Mouse (Mus musculus) intestine, embryonic 15.5 days (tissue): ENCODE results near the gene Tsc22d2. TPM values are rescaled to one million over a fixed set of nuclear protein-coding genes. Genes with fewer than 3 reads are reported as not detected.

ENCODE experiments used
- ATAC-seq: fragments of 200-750 bp; cut with Nextera tagmentation; 2 replicates; pipeline ENCODE4 v1.8.0; 2017; ENCODE audit warnings: moderate TSS enrichment, moderate library complexity
- H3K27ac ChIP-seq: fragments of 300-500 bp; sonication (generic); 2 replicates; pipeline ENCODE4 v1.5.1; 2015; ENCODE audit warnings: mild to moderate bottlenecking, inconsistent platforms
- H3K27me3 ChIP-seq: fragments of 300-500 bp; sonication (generic); replicated peaks from 2 replicates; pipeline ENCODE4 v1.6.1; 2015; ENCODE audit warnings: inconsistent platforms
- H3K36me3 ChIP-seq: fragments of 300-500 bp; sonication (generic); 2 replicates; pipeline ENCODE4 v1.6.1; 2015; ENCODE audit warnings: inconsistent platforms
- H3K4me1 ChIP-seq: fragments of 300-500 bp; sonication (generic); replicated peaks from 2 replicates; pipeline ENCODE4 v1.6.1; 2015; ENCODE audit warnings: inconsistent platforms
- H3K4me2 ChIP-seq: fragments of 300-500 bp; sonication (generic); replicated peaks from 2 replicates; pipeline ENCODE4 v1.6.1; 2015; ENCODE audit warnings: mild to moderate bottlenecking, inconsistent platforms
- H3K4me3 ChIP-seq: fragments of 300-500 bp; sonication (generic); replicated peaks from 2 replicates; pipeline ENCODE4 v1.5.1; 2015; ENCODE audit warnings: inconsistent platforms
- H3K9ac ChIP-seq: fragments of 300-500 bp; sonication (generic); 2 replicates; pipeline ENCODE4 v1.6.1; 2015; ENCODE audit warnings: inconsistent platforms
- H3K9me3 ChIP-seq: fragments of 300-500 bp; sonication (generic); 2 replicates; pipeline ENCODE4 v1.6.1; 2016; ENCODE audit warnings: inconsistent platforms
- WGBS: fragments of 180-500 bp; shearing (Covaris S2); methylation state at CpG from one replicate; pipeline ENCODE4 v1.1.7; 2015; 5-methylcytosine and 5-hydroxymethylcytosine counted together
- polyA plus RNA-seq: library from polyadenylated mRNA; unstranded; fragments of >200 nt; fragmentation: Nextera tagmentation; extraction: Ambion mirVana; gene quantifications from 2 replicates; pipeline ENCODE4 v1.2.1, GENCODE M21; 2015

The Tsc22d2 gene
- polyA plus RNA-seq, 1 experiment from 2014 or later: 10.9 TPM

GRCm38 (mm10) chr3:58503720-58504333 lies 89.3 kb downstream of the Tsc22d2 start:
- H3K4me1 ChIP-seq: no peaks in the 10 kb centered on the region
- no peak for ATAC-seq
- WGBS: 70% methylated on average over 3 of the region's 3 CpGs
- no peak overlapping the region for H3K4me3 ChIP-seq
- no peak overlapping the region for H3K9ac ChIP-seq
- no peak overlapping the region for H3K4me2 ChIP-seq
- H3K27me3 ChIP-seq: no peaks in the 10 kb centered on the region
- H3K36me3 ChIP-seq: no peaks in the 10 kb centered on the region
- no peaks in the 10 kb centered on the region for H3K9me3 ChIP-seq
- no peak overlapping the region for H3K27ac ChIP-seq

- H3K9me3 ChIP-seq: no peaks in the 10 kb centered on the region
- no peak overlapping the region for H3K4me3 ChIP-seq
- H3K36me3 ChIP-seq: no peaks in the 10 kb centered on the region
- no peak overlapping the region for H3K9ac ChIP-seq
- no peaks in the 10 kb centered on the region for H3K4me1 ChIP-seq
- ATAC-seq: no peak
- H3K27ac ChIP-seq: no peak overlapping the region
- H3K27me3 ChIP-seq: no peaks in the 10 kb centered on the region
- no peak overlapping the region for H3K4me2 ChIP-seq
Measured at GRCm38 (mm10) chr3:58504676-58505075, 90.2 kb downstream of the Tsc22d2 start.

GRCm38 (mm10) chr3:58508020-58508750 lies 93.7 kb downstream of the Tsc22d2 start:
- Histone ChIP-seq H3K4me3 (no peak overlapping the region), H3K9ac (no peak overlapping the region), H3K27me3 (no peaks in the 10 kb centered on the region), H3K36me3 (no peaks in the 10 kb centered on the region), H3K9me3 (no peaks in the 10 kb centered on the region), H3K4me2 (no peak overlapping the region), H3K27ac (no peak overlapping the region), H3K4me1 (no peaks in the 10 kb centered on the region)
- 80% methylated on average over 7 of the region's 7 CpGs for WGBS
- ATAC-seq: no peak

GRCm38 (mm10) chr3:58511581-58511980 lies 97.1 kb downstream of the Tsc22d2 start:
- H3K4me1 ChIP-seq: no peaks in the 10 kb centered on the region
- no peak overlapping the region for H3K9ac ChIP-seq
- H3K4me3 ChIP-seq: no peak overlapping the region
- H3K27me3 ChIP-seq: no peaks in the 10 kb centered on the region
- no peaks in the 10 kb centered on the region for H3K9me3 ChIP-seq
- no peak overlapping the region for H3K27ac ChIP-seq
- H3K4me2 ChIP-seq: no peak overlapping the region
- no peaks in the 10 kb centered on the region for H3K36me3 ChIP-seq
- no peak for ATAC-seq

DNA sequence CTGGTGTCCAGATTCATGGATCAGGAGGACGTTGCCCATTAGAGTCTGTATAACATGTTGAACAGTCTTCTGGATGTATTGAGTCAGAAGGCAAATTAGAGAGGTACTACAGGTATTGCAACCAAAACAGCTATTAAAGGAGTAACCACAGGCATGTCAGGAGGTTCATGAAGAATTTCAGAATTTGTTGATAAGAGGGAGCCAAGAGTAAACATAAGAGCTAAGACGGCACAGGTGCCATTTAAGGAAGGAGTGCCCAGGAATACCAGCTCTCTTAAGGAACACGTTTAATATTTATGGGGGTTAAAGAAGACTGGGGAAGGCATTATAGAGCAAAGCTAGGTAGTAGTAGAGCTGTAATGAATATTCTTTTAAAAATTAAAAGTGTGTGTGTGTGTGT lies 98.2 kb downstream of the Tsc22d2 start:
- ATAC-seq: no peak
- no peaks in the 10 kb centered on the region for H3K9me3 ChIP-seq
- H3K4me3 ChIP-seq: no peak overlapping the region
- H3K9ac ChIP-seq: no peak overlapping the region
- H3K4me1 ChIP-seq: no peaks in the 10 kb centered on the region
- H3K36me3 ChIP-seq: no peaks in the 10 kb centered on the region
- no peak overlapping the region for H3K27ac ChIP-seq
- no peak overlapping the region for H3K4me2 ChIP-seq
- no peaks in the 10 kb centered on the region for H3K27me3 ChIP-seq
- 53% methylated on average over 3 of the region's 3 CpGs for WGBS

DNA sequence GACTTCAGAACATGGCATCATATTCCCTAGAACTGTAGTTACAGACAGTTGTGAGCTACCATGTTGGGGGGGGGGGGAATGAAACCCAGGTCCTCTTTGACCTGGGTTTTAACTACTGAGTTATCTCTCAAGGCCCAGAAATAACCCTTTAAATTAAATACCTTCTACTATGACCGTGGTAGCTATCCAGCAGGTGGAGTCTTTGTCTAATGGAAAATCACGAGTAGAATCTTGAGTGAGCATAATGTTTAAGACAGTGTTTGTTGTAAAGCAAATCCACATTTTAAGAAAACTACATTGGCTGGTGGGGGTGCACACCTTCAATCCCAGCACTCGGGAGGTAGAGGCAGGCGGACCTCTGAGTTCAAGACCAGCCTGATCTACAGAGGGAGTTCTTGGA lies 99.0 kb downstream of the Tsc22d2 start:
- no peak overlapping the region for H3K27ac ChIP-seq
- H3K9me3 ChIP-seq: no peaks in the 10 kb centered on the region
- H3K4me1 ChIP-seq: no peaks in the 10 kb centered on the region
- no peak overlapping the region for H3K4me2 ChIP-seq
- no peaks in the 10 kb centered on the region for H3K27me3 ChIP-seq
- H3K9ac ChIP-seq: no peak overlapping the region
- H3K4me3 ChIP-seq: no peak overlapping the region
- ATAC-seq: no peak
- H3K36me3 ChIP-seq: no peaks in the 10 kb centered on the region
- WGBS: 83% methylated on average over 4 of the region's 4 CpGs

DNA sequence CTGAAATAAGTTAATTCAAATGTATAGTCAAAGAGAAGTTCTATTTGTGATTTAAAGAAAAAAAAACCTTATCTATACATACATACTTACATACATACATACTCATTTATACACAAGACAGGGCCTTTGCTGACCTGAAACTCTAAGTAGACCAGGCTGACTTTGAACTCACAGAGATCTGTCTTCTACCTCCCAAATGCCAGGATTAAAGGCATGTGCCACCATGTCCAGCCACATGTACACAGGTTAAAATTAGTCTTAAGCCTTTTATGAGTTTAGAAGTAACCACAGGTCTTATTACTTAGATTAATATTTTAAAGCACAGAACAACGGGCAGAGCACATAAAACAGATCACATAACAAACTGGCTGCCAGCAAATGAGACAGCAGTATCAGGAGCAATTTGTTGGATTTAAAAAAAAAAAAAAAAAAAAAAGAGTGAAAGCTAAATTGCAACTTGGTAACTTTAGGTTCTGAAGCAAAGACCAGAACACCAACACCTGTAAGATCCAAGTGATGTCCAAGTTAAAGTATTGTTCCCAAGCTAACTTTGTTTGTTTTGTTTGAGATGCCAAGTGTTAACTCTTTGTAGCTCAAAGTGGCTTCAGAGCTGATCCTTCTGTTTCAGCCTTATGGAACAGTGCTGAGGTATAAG lies 101.6 kb downstream of the Tsc22d2 start:
- WGBS: 57% methylated on average over 1 of the region's 1 CpGs
- no peak for ATAC-seq
- Histone ChIP-seq H3K36me3 (no peaks in the 10 kb centered on the region), H3K9ac (no peak overlapping the region), H3K4me2 (no peak overlapping the region), H3K9me3 (no peaks in the 10 kb centered on the region), H3K27me3 (no peaks in the 10 kb centered on the region), H3K27ac (no peak overlapping the region), H3K4me1 (no peaks in the 10 kb centered on the region), H3K4me3 (no peak overlapping the region)

Other genes starting within 250 kb of the Tsc22d2 start
- gene Eif2a, start 111.1 kb downstream of the Tsc22d2 start, polyA plus RNA-seq: 51.7 and 58.4 TPM in 2 replicates
- gene Serp1, start 111.2 kb downstream of the Tsc22d2 start, polyA plus RNA-seq: 197 and 203 TPM in 2 replicates
- gene Selenot, start 161.9 kb downstream of the Tsc22d2 start, polyA plus RNA-seq: 20.6 and 20.8 TPM in 2 replicates
- not detected in 2 replicates for gene Erich6, start 222.5 kb downstream of the Tsc22d2 start, polyA plus RNA-seq